In genomic region chr12:85631196-85631595, GRCm38 (mm10) we compare ENCODE assay signal across 19 mouse cellular contexts. TPM values are rescaled to one million over a fixed set of nuclear protein-coding genes. Genes with fewer than 3 reads are reported as not detected.
DNase-seq lines count a peak whose midpoint lies in the region; ATAC-seq and TF ChIP-seq lines count a peak whose summit lies in the region.
"Had no signal": no experiment of that assay in that cellular context is flagged by ENCODE, and none has a peak within 500 bp of the region (broad histone marks: within the 10 kb centered on the region; RNA-seq: fewer than 3 reads in every experiment).

No protein-coding gene starts in this region.

- 33% methylated on average over 4 of the region's 4 CpGs for WGBS in stomach, postnatal 0 days

- no peak overlapping the region for H3K4me3 ChIP-seq in stomach, postnatal 0 days (ENCODE audit: low read depth, low read length)
- H3K4me3 ChIP-seq: limb, embryonic 12.5 days; midbrain, embryonic 15.5 days had no signal

- H3K4me2 ChIP-seq in stomach, postnatal 0 days (replicated peaks; ENCODE audit: low read depth) = no peak overlapping the region
- H3K4me2 ChIP-seq: heart, embryonic 11.5 days; limb, embryonic 12.5 days; midbrain, embryonic 15.5 days had no signal

- no peak overlapping the region for H3K27ac ChIP-seq in stomach, postnatal 0 days (replicated peaks)
- H3K27ac ChIP-seq: limb, embryonic 12.5 days; liver, embryonic 14.5 days; midbrain, embryonic 15.5 days had no signal

- no peaks in the 10 kb centered on the region for H3K9me3 ChIP-seq in stomach, postnatal 0 days (ENCODE audit: control insufficient read depth, low read length)
- H3K9me3 ChIP-seq: G1E; limb, embryonic 12.5 days; midbrain, embryonic 15.5 days had no signal

- peak; percentile 58 for ATAC-seq in stomach, postnatal 0 days (ENCODE audit: low FRiP score, low TSS enrichment)
- ATAC-seq: forebrain, embryonic 14.5 days; midbrain, embryonic 15.5 days had no signal

- peaks cover 5% of the 10 kb centered on the region; the same call in 1 of the 2 replicates for H3K4me1 ChIP-seq in stomach, postnatal 0 days (replicated peaks; ENCODE audit: control insufficient read depth, insufficient read depth)
- H3K4me1 ChIP-seq: midbrain, embryonic 15.5 days had no signal

- intact Hi-C loops in gastrocnemius, postnatal 14 days (cut with DNase I; ENCODE audit: low total_unique reads) = no loop called here

- no peak for TF ChIP-seq EP300 in stomach, postnatal 0 days (optimal IDR thresholded peaks at IDR 0.05)

- H3K36me3 ChIP-seq in stomach, postnatal 0 days (ENCODE audit: control insufficient read depth, insufficient read depth, low read length) = 0 out of 2 replicates have a peak, but pooled peaks cover 8% of the 10 kb centered on the region
- H3K36me3 ChIP-seq: G1E had no signal

- DNase-seq in gastrocnemius, postnatal 14 days = peak; percentile 18
- DNase-seq in gastrocnemius, postnatal 4 days (ENCODE audit: low spot score in 2 of 2) = no peak
- peak; percentile 37 for DNase-seq in urinary bladder, postnatal 14 days (ENCODE audit: low spot score)
- no peak for DNase-seq in urinary bladder, postnatal 4 days (ENCODE audit: low spot score in 2 of 2)
- DNase-seq in kidney, postnatal 14 days = peak; percentile 52
- peak; percentile 73 for DNase-seq in stomach, postnatal 0 days (ENCODE audit: low spot score)
- DNase-seq in left cerebral cortex, adult 8-10 months (ENCODE audit: low spot score in 2 of 2) = no peak
- DNase-seq in layer of hippocampus, adult 18-20 months (ENCODE audit: low spot score in 2 of 2) = no peak
- DNase-seq: adrenal gland, adult 2 months; gastrocnemius, postnatal 25 days; heart, postnatal 36 days; right cerebral cortex, postnatal 25 days; thymus, postnatal 14 days had no signal

- no peak for TF ChIP-seq CTCF in stomach, postnatal 0 days (IDR thresholded peaks at IDR 0.05; ENCODE audit: low read depth)

- H3K9ac ChIP-seq in stomach, postnatal 0 days (ENCODE audit: low read length) = no peak overlapping the region
- H3K9ac ChIP-seq: limb, embryonic 12.5 days; liver, embryonic 14.5 days; midbrain, embryonic 15.5 days had no signal

- H3K27me3 ChIP-seq in stomach, postnatal 0 days (ENCODE audit: control insufficient read depth, insufficient read depth, low read length) = no peaks in the 10 kb centered on the region
- H3K27me3 ChIP-seq: midbrain, embryonic 15.5 days had no signal

RNA-seq across cellular contexts. Expression of gene Jdp2, which starts 32.4 kb away (rescaled TPM):
- 10 to 100 TPM in 1 of 2 experiments, 1 to 10 TPM in 1; 9.4 to 11.6 TPM for total RNA-seq in gastrocnemius, postnatal 14 days (2021)
- total RNA-seq in gastrocnemius, postnatal 4 days (2021) = 10 to 100 TPM; 19.3 to 21.5 TPM
- polyA plus RNA-seq in stomach, postnatal 0 days (2015; fragmentation: Nextera tagmentation; extraction: Ambion mirVana) = 0.63 and 0.65 TPM in 2 replicates
- total RNA-seq in left cerebral cortex, adult 8-10 months (2022) = 10 to 100 TPM; 49.9 to 67.7 (median 55.7) TPM
- total RNA-seq in layer of hippocampus, adult 18-20 months (2021) = 10 to 100 TPM; 44.6 to 55.5 TPM
- total RNA-seq: G1E had no signal
- polyA plus RNA-seq: G1E had no signal

RNA-seq across cellular contexts. Expression of gene Batf, which starts 55.3 kb away (rescaled TPM):
- under 1 TPM; 0.29 to 0.40 TPM for total RNA-seq in gastrocnemius, postnatal 14 days (2021)
- total RNA-seq in gastrocnemius, postnatal 4 days (2021) = 1 to 10 TPM in 1 of 2 experiments, under 1 TPM in 1; 0.59 to 1.2 TPM
- polyA plus RNA-seq in stomach, postnatal 0 days (2015; fragmentation: Nextera tagmentation; extraction: Ambion mirVana) = 3.1 and 3.3 TPM in 2 replicates
- under 1 TPM in 3 of 4 experiments, not detected in 1; 0.52 to 0.84 (median 0.59) TPM for total RNA-seq in left cerebral cortex, adult 8-10 months (2022)
- under 1 TPM; 0.35 to 0.36 TPM for total RNA-seq in layer of hippocampus, adult 18-20 months (2021)
- total RNA-seq: G1E had no signal
- polyA plus RNA-seq: G1E had no signal

Comparison
In these comparisons a context has a peak if more than half of its experiments do, and no peak if none do; other contexts are left out.
1. DNase-seq: peak in gastrocnemius, postnatal 14 days (single experiment), urinary bladder, postnatal 14 days (single experiment), kidney, postnatal 14 days (single experiment) and stomach, postnatal 0 days (single experiment); none in gastrocnemius, postnatal 4 days (0 of 2), urinary bladder, postnatal 4 days (0 of 2), left cerebral cortex, adult 8-10 months (0 of 2) and layer of hippocampus, adult 18-20 months (0 of 2).